Mouse (Mus musculus): ENCODE measurements at regions not wholly inside any gene's neighbourhood (a gene's known extent, or its start where the extent isn't known, plus 50 kb on each side); places are given as distances from the start of the nearest gene placed in this dataset.

- 88% methylated on average over 6 of the region's 6 CpGs for WGBS
- ATAC-seq (ENCODE audit: low read depth): no peak
Observed at GRCm38 (mm10) chr14:73902085-73902713, 241.2 kb downstream of the Gm21750 start.

GRCm38 (mm10) chr14:73913756-73914448, 252.9 kb downstream of the Gm21750 start:
- Histone ChIP-seq H3K27me3 (replicated peaks; ENCODE audit: control insufficient read depth, insufficient read depth, low read length) (no peaks in the 10 kb centered on the region), H3K4me2 (ENCODE audit: low read depth, low read length) (no peak overlapping the region), H3K36me3 (ENCODE audit: control insufficient read depth, insufficient read depth, low read length) (no peaks in the 10 kb centered on the region), H3K9me3 (ENCODE audit: control insufficient read depth, low read length) (no peaks in the 10 kb centered on the region), H3K4me3 (ENCODE audit: low read depth, low read length) (no peak overlapping the region), H3K27ac (replicated peaks; ENCODE audit: low read depth, low read length) (no peak overlapping the region), H3K9ac (ENCODE audit: low read depth, low read length) (no peak overlapping the region), H3K4me1 (ENCODE audit: control insufficient read depth, insufficient read depth, low read length) (no peaks in the 10 kb centered on the region)
- ATAC-seq (ENCODE audit: low read depth) (no peak), DNase-seq (ENCODE audit: low spot score) (peak; percentile 16)
- 47% methylated on average over 5 of the region's 5 CpGs for WGBS

More at GRCm38 (mm10) chr14:73902085-73902713, 241.2 kb downstream of the Gm21750 start:
- H3K4me3 ChIP-seq (ENCODE audit: low read depth, low read length): no peak overlapping the region
- no peaks in the 10 kb centered on the region for H3K9me3 ChIP-seq (ENCODE audit: control insufficient read depth, low read length)
- H3K36me3 ChIP-seq (ENCODE audit: control insufficient read depth, insufficient read depth, low read length): no peaks in the 10 kb centered on the region
- no peak overlapping the region for H3K9ac ChIP-seq (ENCODE audit: low read depth, low read length)
- H3K4me1 ChIP-seq (ENCODE audit: control insufficient read depth, insufficient read depth, low read length): no peaks in the 10 kb centered on the region
- DNase-seq (ENCODE audit: low spot score): no peak
- H3K4me2 ChIP-seq (ENCODE audit: low read depth, low read length): no peak overlapping the region
- H3K27me3 ChIP-seq (replicated peaks; ENCODE audit: control insufficient read depth, insufficient read depth, low read length): no peaks in the 10 kb centered on the region
- no peak overlapping the region for H3K27ac ChIP-seq (replicated peaks; ENCODE audit: low read depth, low read length)

GRCm38 (mm10) chr14:73915990-73916389, 255.0 kb downstream of the Gm21750 start:
- DNase-seq (ENCODE audit: low spot score) (no peak), ATAC-seq (ENCODE audit: low read depth) (no peak)
- H3K4me3 ChIP-seq (ENCODE audit: low read depth, low read length): no peak overlapping the region
- H3K27me3 ChIP-seq (replicated peaks; ENCODE audit: control insufficient read depth, insufficient read depth, low read length): no peaks in the 10 kb centered on the region
- no peak overlapping the region for H3K27ac ChIP-seq (replicated peaks; ENCODE audit: low read depth, low read length)
- no peaks in the 10 kb centered on the region for H3K4me1 ChIP-seq (ENCODE audit: control insufficient read depth, insufficient read depth, low read length)
- no peak overlapping the region for H3K4me2 ChIP-seq (ENCODE audit: low read depth, low read length)
- no peaks in the 10 kb centered on the region for H3K9me3 ChIP-seq (ENCODE audit: control insufficient read depth, low read length)
- no peak overlapping the region for H3K9ac ChIP-seq (ENCODE audit: low read depth, low read length)
- H3K36me3 ChIP-seq (ENCODE audit: control insufficient read depth, insufficient read depth, low read length): no peaks in the 10 kb centered on the region

DNA sequence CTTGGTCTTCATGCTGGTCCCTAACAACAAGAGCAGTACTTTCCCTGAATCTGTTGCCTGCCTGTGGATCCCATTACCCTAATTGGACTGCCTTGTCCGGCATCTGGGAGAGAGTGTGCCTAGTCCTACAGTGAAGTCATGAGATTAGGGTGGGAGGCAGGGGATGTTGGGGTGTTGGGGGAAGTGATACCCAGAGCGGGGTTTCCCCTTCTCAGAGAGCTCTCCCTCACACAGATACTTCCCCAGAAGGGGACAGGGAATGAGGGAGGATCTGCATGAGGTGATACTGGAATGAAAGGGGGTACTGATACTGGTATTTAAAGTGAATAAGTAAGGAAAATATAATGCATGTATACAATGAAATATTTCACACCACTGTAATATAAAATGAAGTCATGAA, 270.1 kb downstream of the Gm21750 start:
- no peak overlapping the region for H3K27ac ChIP-seq (replicated peaks; ENCODE audit: low read depth, low read length)
- H3K4me1 ChIP-seq (ENCODE audit: control insufficient read depth, insufficient read depth, low read length): no peaks in the 10 kb centered on the region
- no peak for DNase-seq (ENCODE audit: low spot score)
- no peaks in the 10 kb centered on the region for H3K36me3 ChIP-seq (ENCODE audit: control insufficient read depth, insufficient read depth, low read length)
- ATAC-seq (ENCODE audit: low read depth): no peak
- H3K9ac ChIP-seq (ENCODE audit: low read depth, low read length): no peak overlapping the region
- H3K4me2 ChIP-seq (ENCODE audit: low read depth, low read length): no peak overlapping the region
- H3K9me3 ChIP-seq (ENCODE audit: control insufficient read depth, low read length): no peaks in the 10 kb centered on the region
- H3K27me3 ChIP-seq (replicated peaks; ENCODE audit: control insufficient read depth, insufficient read depth, low read length): no peaks in the 10 kb centered on the region
- WGBS: 62% methylated on average over 2 of the region's 2 CpGs
- no peak overlapping the region for H3K4me3 ChIP-seq (ENCODE audit: low read depth, low read length)

GRCm38 (mm10) chr14:73947316-73947715, 286.3 kb downstream of the Gm21750 start:
- 64% methylated on average over 2 of the region's 2 CpGs for WGBS
- ATAC-seq (ENCODE audit: low read depth) (no peak), DNase-seq (ENCODE audit: low spot score) (no peak)
- no peak overlapping the region for H3K4me3 ChIP-seq (ENCODE audit: low read depth, low read length)
- no peak overlapping the region for H3K27ac ChIP-seq (replicated peaks; ENCODE audit: low read depth, low read length)
- no peaks in the 10 kb centered on the region for H3K27me3 ChIP-seq (replicated peaks; ENCODE audit: control insufficient read depth, insufficient read depth, low read length)
- H3K4me2 ChIP-seq (ENCODE audit: low read depth, low read length): no peak overlapping the region
- no peak overlapping the region for H3K9ac ChIP-seq (ENCODE audit: low read depth, low read length)
- H3K36me3 ChIP-seq (ENCODE audit: control insufficient read depth, insufficient read depth, low read length): no peaks in the 10 kb centered on the region
- no peaks in the 10 kb centered on the region for H3K4me1 ChIP-seq (ENCODE audit: control insufficient read depth, insufficient read depth, low read length)
- H3K9me3 ChIP-seq (ENCODE audit: control insufficient read depth, low read length): no peaks in the 10 kb centered on the region

- Histone ChIP-seq H3K27me3 (replicated peaks; ENCODE audit: control insufficient read depth, insufficient read depth, low read length) (no peaks in the 10 kb centered on the region), H3K36me3 (ENCODE audit: control insufficient read depth, insufficient read depth, low read length) (no peaks in the 10 kb centered on the region), H3K4me1 (ENCODE audit: control insufficient read depth, insufficient read depth, low read length) (no peaks in the 10 kb centered on the region), H3K4me2 (ENCODE audit: low read depth, low read length) (no peak overlapping the region), H3K27ac (replicated peaks; ENCODE audit: low read depth, low read length) (no peak overlapping the region), H3K9me3 (ENCODE audit: control insufficient read depth, low read length) (no peaks in the 10 kb centered on the region), H3K4me3 (ENCODE audit: low read depth, low read length) (no peak overlapping the region), H3K9ac (ENCODE audit: low read depth, low read length) (no peak overlapping the region)
- DNase-seq (ENCODE audit: low spot score) (peak; percentile 52), ATAC-seq (ENCODE audit: low read depth) (no peak)
- 56% methylated on average over 4 of the region's 4 CpGs for WGBS
Observed at GRCm38 (mm10) chr14:73952511-73952910, 291.5 kb downstream of the Gm21750 start.

GRCm38 (mm10) chr14:73978694-73979093, 317.7 kb downstream of the Gm21750 start:
- Histone ChIP-seq H3K4me1 (ENCODE audit: control insufficient read depth, insufficient read depth, low read length) (no peaks in the 10 kb centered on the region), H3K27ac (replicated peaks; ENCODE audit: low read depth, low read length) (no peak overlapping the region), H3K9ac (ENCODE audit: low read depth, low read length) (no peak overlapping the region), H3K4me2 (ENCODE audit: low read depth, low read length) (no peak overlapping the region), H3K4me3 (ENCODE audit: low read depth, low read length) (no peak overlapping the region), H3K36me3 (ENCODE audit: control insufficient read depth, insufficient read depth, low read length) (no peaks in the 10 kb centered on the region), H3K27me3 (replicated peaks; ENCODE audit: control insufficient read depth, insufficient read depth, low read length) (no peaks in the 10 kb centered on the region), H3K9me3 (ENCODE audit: control insufficient read depth, low read length) (no peaks in the 10 kb centered on the region)
- ATAC-seq (ENCODE audit: low read depth): no peak
- DNase-seq (ENCODE audit: low spot score): peak; percentile 37
- 25% methylated on average over 1 of the region's 1 CpGs for WGBS

DNA sequence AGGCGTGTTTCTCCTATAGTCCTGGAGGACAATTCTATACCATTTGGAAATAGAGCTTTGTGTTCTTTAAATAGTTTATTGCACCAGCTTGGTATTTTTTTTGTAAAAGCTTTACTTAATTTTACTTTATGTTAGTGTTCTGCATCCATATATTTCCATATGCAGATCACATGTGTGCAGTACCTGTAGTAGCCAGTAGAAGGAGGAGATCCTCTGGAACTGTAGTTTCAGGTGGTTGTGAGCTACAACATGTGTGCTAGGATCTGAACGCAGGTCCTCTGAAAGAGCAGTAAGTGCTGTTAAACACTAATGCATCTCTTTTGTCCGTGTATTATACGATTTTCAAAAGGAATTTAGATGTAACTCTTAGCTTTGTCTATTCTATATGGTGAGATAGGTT, 335.2 kb downstream of the Gm21750 start:
- Histone ChIP-seq H3K27ac (replicated peaks; ENCODE audit: low read depth, low read length) (no peak overlapping the region), H3K9ac (ENCODE audit: low read depth, low read length) (no peak overlapping the region), H3K4me3 (ENCODE audit: low read depth, low read length) (no peak overlapping the region), H3K4me2 (ENCODE audit: low read depth, low read length) (no peak overlapping the region), H3K27me3 (replicated peaks; ENCODE audit: control insufficient read depth, insufficient read depth, low read length) (no peaks in the 10 kb centered on the region), H3K4me1 (ENCODE audit: control insufficient read depth, insufficient read depth, low read length) (no peaks in the 10 kb centered on the region), H3K36me3 (ENCODE audit: control insufficient read depth, insufficient read depth, low read length) (no peaks in the 10 kb centered on the region), H3K9me3 (ENCODE audit: control insufficient read depth, low read length) (no peaks in the 10 kb centered on the region)
- WGBS: 92% methylated on average over 4 of the region's 4 CpGs
- DNase-seq (ENCODE audit: low spot score): no peak
- no peak for ATAC-seq (ENCODE audit: low read depth)

GRCm38 (mm10) chr14:73997796-73998195, 336.8 kb downstream of the Gm21750 start:
- no peaks in the 10 kb centered on the region for H3K27me3 ChIP-seq (replicated peaks; ENCODE audit: control insufficient read depth, insufficient read depth, low read length)
- ATAC-seq (ENCODE audit: low read depth) (no peak), DNase-seq (ENCODE audit: low spot score) (no peak)
- no peak overlapping the region for H3K4me2 ChIP-seq (ENCODE audit: low read depth, low read length)
- 84% methylated on average over 2 of the region's 2 CpGs for WGBS
- no peak overlapping the region for H3K4me3 ChIP-seq (ENCODE audit: low read depth, low read length)
- no peak overlapping the region for H3K9ac ChIP-seq (ENCODE audit: low read depth, low read length)
- no peak overlapping the region for H3K27ac ChIP-seq (replicated peaks; ENCODE audit: low read depth, low read length)
- H3K4me1 ChIP-seq (ENCODE audit: control insufficient read depth, insufficient read depth, low read length): no peaks in the 10 kb centered on the region
- no peaks in the 10 kb centered on the region for H3K36me3 ChIP-seq (ENCODE audit: control insufficient read depth, insufficient read depth, low read length)
- no peaks in the 10 kb centered on the region for H3K9me3 ChIP-seq (ENCODE audit: control insufficient read depth, low read length)
